Mouse (Mus musculus): Measurements from ENCODE around the gene Gm4836. TPM values are rescaled to one million over a fixed set of nuclear protein-coding genes. Genes with fewer than 3 reads are reported as not detected.
"Not testable (repeated sequence)": the region's sequence is repeated elsewhere in the genome, so short reads cannot be mapped to it uniquely, and the experiment has no call there.

Gene Gm4836
- total RNA-seq (2012; rRNA removed) = not detected in 2 replicates

- H3K4me1 ChIP-seq (ENCODE audit: control insufficient read depth in 2 of 2, insufficient read depth in 2 of 2, low read length in 2 of 2, poor library complexity in 1 of 2); DNase-seq (ENCODE audit: low read depth, low spot score); H3K27ac ChIP-seq (ENCODE audit: insufficient read depth, low read depth, low read length, poor library complexity, severe bottlenecking); H3K9me3 ChIP-seq (ENCODE audit: control insufficient read depth, insufficient read depth, low read depth, low read length); H3K4me3 ChIP-seq (ENCODE audit: insufficient read depth in 1 of 2, low read depth in 1 of 2, low read length in 2 of 2, poor library complexity in 1 of 2, severe bottlenecking in 1 of 2); H3K36me3 ChIP-seq (ENCODE audit: control insufficient read depth, insufficient read depth, low read length, poor library complexity, severe bottlenecking); in situ Hi-C loops (cut with MboI; ENCODE audit: low sequenced_read_pairs in 2 of 2, unreplicated experiment in 2 of 2); H3K9ac ChIP-seq (ENCODE audit: insufficient read depth, low read depth, low read length, poor library complexity, severe bottlenecking): not testable (repeated sequence)
These were observed at the start of gene Gm4836 for GRCm38 (mm10) chrX:28293532-28293931. Gene Gm4836 (minus strand): TSS chrX:28293632.
